Mouse (Mus musculus): ENCODE data around the gene Chmp2a. TPM values are rescaled to one million over a fixed set of nuclear protein-coding genes. Genes with fewer than 3 reads are reported as not detected.
A peak's percentile ranks its signal among the peaks of the same experiment; 100 is the strongest.

The Chmp2a gene
- polyA plus RNA-seq, 1 experiment = 134 TPM

- no peak for DNase-seq
- peaks cover 12% of the 10 kb centered on the region for H3K4me1 ChIP-seq (ENCODE audit: control insufficient read depth, insufficient read depth, low read length)
- H3K4me3 ChIP-seq (ENCODE audit: insufficient read depth, low read depth, low read length) = peak overlapping the region; percentile 65
- WGBS = 25% methylated on average over 4 of the region's 4 CpGs
- no peaks in the 10 kb centered on the region for H3K27me3 ChIP-seq (replicated peaks; ENCODE audit: control insufficient read depth, insufficient read depth, low read length)
- peaks cover 2% of the 10 kb centered on the region; the same call in 1 of the 2 replicates for H3K36me3 ChIP-seq (ENCODE audit: control insufficient read depth, insufficient read depth, low read length)
- TF ChIP-seq CTCF (conservative IDR thresholded peaks at IDR 0.05; ENCODE audit: insufficient read depth, insufficient read length, low read depth, low read length) (no peak), POLR2A (IDR thresholded peaks at IDR 0.05; ENCODE audit: low read depth, low read length) (no peak)
- H3K27ac ChIP-seq (ENCODE audit: insufficient read depth, low read depth, low read length) = no peak overlapping the region
These were observed 9.0 kb downstream of the Chmp2a start for GRCm38 (mm10) chr7:13025511-13026112.

- WGBS = under 1% methylated on average over 36 of the region's 44 CpGs
- TF ChIP-seq CTCF (conservative IDR thresholded peaks at IDR 0.05; ENCODE audit: insufficient read depth, insufficient read length, low read depth, low read length) = no peak
- TF ChIP-seq POLR2A (IDR thresholded peaks at IDR 0.05; ENCODE audit: low read depth, low read length) = no peak
- peak overlapping the region; percentile 65 for H3K4me3 ChIP-seq (ENCODE audit: insufficient read depth, low read depth, low read length)
- H3K27me3 ChIP-seq (replicated peaks; ENCODE audit: control insufficient read depth, insufficient read depth, low read length) = no peaks in the 10 kb centered on the region
- peak overlapping the region; percentile 61; the same call in 1 of the 2 replicates for H3K27ac ChIP-seq (ENCODE audit: insufficient read depth, low read depth, low read length)
- peaks cover 2% of the 10 kb centered on the region; the same call in 1 of the 2 replicates for H3K36me3 ChIP-seq (ENCODE audit: control insufficient read depth, insufficient read depth, low read length)
- H3K4me1 ChIP-seq (ENCODE audit: control insufficient read depth, insufficient read depth, low read length) = peaks cover 12% of the 10 kb centered on the region
- DNase-seq = peak; percentile 68
These were observed 9.8 kb downstream of the Chmp2a start for GRCm38 (mm10) chr7:13024805-13025204.

- DNase-seq = peak; percentile 95
- peaks cover 2% of the 10 kb centered on the region; the same call in 1 of the 2 replicates for H3K36me3 ChIP-seq (ENCODE audit: control insufficient read depth, insufficient read depth, low read length)
- peaks cover 12% of the 10 kb centered on the region for H3K4me1 ChIP-seq (ENCODE audit: control insufficient read depth, insufficient read depth, low read length)
- H3K27me3 ChIP-seq (replicated peaks; ENCODE audit: control insufficient read depth, insufficient read depth, low read length) = no peaks in the 10 kb centered on the region
- H3K27ac ChIP-seq (ENCODE audit: insufficient read depth, low read depth, low read length) = peak overlapping the region; percentile 92
- TF ChIP-seq CTCF (conservative IDR thresholded peaks at IDR 0.05; ENCODE audit: insufficient read depth, insufficient read length, low read depth, low read length) (no peak), POLR2A (IDR thresholded peaks at IDR 0.05; ENCODE audit: low read depth, low read length) (peak; percentile 73)
- under 1% methylated on average over 87 of the region's 95 CpGs for WGBS
- H3K4me3 ChIP-seq (ENCODE audit: insufficient read depth, low read depth, low read length) = peak overlapping the region; percentile 65
These were observed 10.5 kb downstream of the Chmp2a start for GRCm38 (mm10) chr7:13023928-13024731.

- peak; percentile 83 for DNase-seq
- Histone ChIP-seq H3K36me3 (ENCODE audit: control insufficient read depth, insufficient read depth, low read length) (peaks cover 2% of the 10 kb centered on the region; the same call in 1 of the 2 replicates), H3K27ac (ENCODE audit: insufficient read depth, low read depth, low read length) (peak overlapping the region; percentile 29; the same call in 1 of the 2 replicates), H3K27me3 (replicated peaks; ENCODE audit: control insufficient read depth, insufficient read depth, low read length) (no peaks in the 10 kb centered on the region), H3K4me3 (ENCODE audit: insufficient read depth, low read depth, low read length) (peak overlapping the region; percentile 62), H3K4me1 (ENCODE audit: control insufficient read depth, insufficient read depth, low read length) (peaks cover 12% of the 10 kb centered on the region)
- WGBS = 4% methylated on average over 31 of the region's 31 CpGs
- TF ChIP-seq CTCF (conservative IDR thresholded peaks at IDR 0.05; ENCODE audit: insufficient read depth, insufficient read length, low read depth, low read length) (no peak), POLR2A (IDR thresholded peaks at IDR 0.05; ENCODE audit: low read depth, low read length) (no peak)
These were observed 11.7 kb downstream of the Chmp2a start for GRCm38 (mm10) chr7:13022773-13023535.

- 80% methylated on average over 1 of the region's 1 CpGs for WGBS
- H3K4me3 ChIP-seq (ENCODE audit: insufficient read depth, low read depth, low read length) = no peak overlapping the region
- TF ChIP-seq CTCF (conservative IDR thresholded peaks at IDR 0.05; ENCODE audit: insufficient read depth, insufficient read length, low read depth, low read length) (no peak), POLR2A (IDR thresholded peaks at IDR 0.05; ENCODE audit: low read depth, low read length) (no peak)
- H3K27ac ChIP-seq (ENCODE audit: insufficient read depth, low read depth, low read length) = no peak overlapping the region
- H3K4me1 ChIP-seq (ENCODE audit: control insufficient read depth, insufficient read depth, low read length) = peaks cover 4% of the 10 kb centered on the region; the same call in 1 of the 2 replicates
- H3K27me3 ChIP-seq (replicated peaks; ENCODE audit: control insufficient read depth, insufficient read depth, low read length) = no peaks in the 10 kb centered on the region
- H3K36me3 ChIP-seq (ENCODE audit: control insufficient read depth, insufficient read depth, low read length) = no peaks in the 10 kb centered on the region
- DNase-seq = no peak
These were observed 19.4 kb downstream of the Chmp2a start for GRCm38 (mm10) chr7:13015217-13015616.

GRCm38 (mm10) chr7:13014275-13014839 lies 20.2 kb downstream of the Chmp2a start:
- TF ChIP-seq POLR2A (IDR thresholded peaks at IDR 0.05; ENCODE audit: low read depth, low read length) (no peak), CTCF (conservative IDR thresholded peaks at IDR 0.05; ENCODE audit: insufficient read depth, insufficient read length, low read depth, low read length) (no peak)
- Histone ChIP-seq H3K4me3 (ENCODE audit: insufficient read depth, low read depth, low read length) (no peak overlapping the region), H3K36me3 (ENCODE audit: control insufficient read depth, insufficient read depth, low read length) (no peaks in the 10 kb centered on the region), H3K27ac (ENCODE audit: insufficient read depth, low read depth, low read length) (no peak overlapping the region), H3K4me1 (ENCODE audit: control insufficient read depth, insufficient read depth, low read length) (peaks cover 4% of the 10 kb centered on the region; the same call in 1 of the 2 replicates), H3K27me3 (replicated peaks; ENCODE audit: control insufficient read depth, insufficient read depth, low read length) (no peaks in the 10 kb centered on the region)
- no peak for DNase-seq
- 53% methylated on average over 6 of the region's 6 CpGs for WGBS

All from kidney, adult 2 months (tissue).